Mouse (Mus musculus) lung, adult 2 months (tissue): ENCODE measurements at regions not wholly inside any gene's neighbourhood (a gene's known extent, or its start where the extent isn't known, plus 50 kb on each side); places are given as distances from the start of the nearest gene placed in this dataset.

Experiments used
- CTCF ChIP-seq: fragments of 200-500 bp; IDR thresholded peaks from 2 replicates; pipeline ENCODE4 v1.5.1; 2011; ENCODE audit warnings: mild to moderate bottlenecking, low read length, control low read depth; ENCODE audit not compliant: insufficient read depth
- POLR2A ChIP-seq: fragments of 200-500 bp; IDR thresholded peaks from 2 replicates; pipeline ENCODE4 v1.6.1; 2011; ENCODE audit warnings: low read depth, mild to moderate bottlenecking, control low read depth, low read length, borderline replicate concordance; ENCODE audit errors: extremely low read depth

DNA sequence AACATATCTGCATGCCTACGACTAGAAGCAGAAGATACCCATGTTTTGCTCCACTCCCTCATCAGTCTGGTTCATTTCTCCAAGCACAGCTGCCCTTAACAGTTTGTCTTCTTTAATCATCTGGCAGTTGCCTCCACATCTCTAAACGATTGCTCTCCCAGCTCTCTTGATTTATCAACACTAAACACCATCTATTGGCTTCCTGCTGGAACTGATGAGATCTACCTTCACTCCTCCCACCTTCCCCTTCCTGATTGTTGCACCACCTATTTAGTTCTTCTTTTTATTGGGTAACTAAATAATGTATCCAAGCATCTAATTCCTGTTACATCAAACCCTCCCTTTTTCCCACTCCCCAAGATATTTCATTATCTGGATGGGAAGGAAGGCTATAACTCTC lies 101.7 kb downstream of the Fam173b start:
- no peak for TF ChIP-seq POLR2A
- no peak for TF ChIP-seq CTCF
